Mouse (Mus musculus): ENCODE data around the gene Pld5. TPM values are rescaled to one million over a fixed set of nuclear protein-coding genes. Genes with fewer than 3 reads are reported as not detected.

The Pld5 gene
- polyA plus RNA-seq, 1 experiment from 2014 or later = 0.58 TPM

DNA sequence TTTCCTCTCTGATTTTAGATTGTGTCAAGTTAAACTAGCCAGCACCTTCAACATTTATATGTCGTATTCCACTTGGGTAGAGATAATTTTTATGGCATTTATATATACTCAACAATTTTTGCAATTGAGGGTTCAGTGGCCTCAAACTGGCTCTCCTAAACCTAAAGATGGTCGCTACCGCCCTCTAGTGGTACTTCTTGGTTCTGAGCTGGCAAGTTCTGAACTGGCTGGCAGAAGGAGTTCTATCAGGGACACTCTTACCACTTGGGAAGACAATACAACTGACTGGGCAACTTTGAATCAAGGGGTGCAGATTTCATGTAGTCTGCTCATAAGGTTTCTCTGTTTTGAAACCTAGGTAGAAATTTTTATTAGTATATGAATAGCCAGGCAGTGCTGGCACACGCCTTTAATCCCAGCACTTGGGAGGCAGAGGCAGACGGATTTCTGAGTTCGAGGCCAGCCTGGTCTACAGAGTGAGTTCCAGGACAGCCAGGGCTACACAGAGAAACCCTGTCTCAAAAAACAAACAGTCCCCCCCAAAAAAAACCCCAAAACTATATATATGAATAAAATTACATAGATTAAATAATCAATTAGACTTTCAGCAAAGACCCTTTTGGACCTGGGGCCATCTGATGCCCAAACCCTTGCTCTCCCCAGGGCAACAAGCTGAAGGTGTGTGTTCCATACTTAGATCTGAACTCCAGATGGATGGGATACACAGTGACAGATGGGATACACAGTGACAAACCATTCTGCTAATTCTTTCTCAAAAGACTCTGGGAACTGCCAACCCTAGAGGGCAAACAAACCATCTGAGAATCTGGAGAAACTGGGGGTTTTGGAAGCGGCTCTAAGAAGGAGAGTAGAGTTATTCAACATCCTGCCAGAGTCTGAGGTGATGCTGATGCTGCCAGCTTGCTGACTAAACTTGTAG is 351.0 kb downstream of the Pld5 start:
- no peaks in the 10 kb centered on the region for H3K9me3 ChIP-seq (ENCODE audit: control insufficient read depth, low read length)
- no peak overlapping the region for H3K9ac ChIP-seq (ENCODE audit: low read length)
- no peaks in the 10 kb centered on the region for H3K4me1 ChIP-seq (ENCODE audit: control insufficient read depth in 2 of 2, insufficient read depth in 2 of 2, low read length in 2 of 2)
- H3K27me3 ChIP-seq (ENCODE audit: control insufficient read depth, insufficient read depth, low read length) = no peaks in the 10 kb centered on the region
- no peak overlapping the region for H3K4me2 ChIP-seq (ENCODE audit: low read length)
- H3K4me3 ChIP-seq (ENCODE audit: control insufficient read depth in 1 of 2, insufficient read depth in 1 of 2, low read depth in 1 of 2, low read length in 2 of 2) = no peak overlapping the region
- no peak overlapping the region for H3K27ac ChIP-seq (replicated peaks in 1 of 2; ENCODE audit: control insufficient read depth in 1 of 2, insufficient read depth in 1 of 2, low read depth in 2 of 2, low read length in 2 of 2)
- ATAC-seq (ENCODE audit: insufficient number of reproducible peaks, insufficient read depth, low FRiP score, low read depth) = no peak
- no peaks in the 10 kb centered on the region for H3K36me3 ChIP-seq (ENCODE audit: control insufficient read depth, insufficient read depth, low read length)
- WGBS = 45% methylated on average over 7 of the region's 7 CpGs

DNA sequence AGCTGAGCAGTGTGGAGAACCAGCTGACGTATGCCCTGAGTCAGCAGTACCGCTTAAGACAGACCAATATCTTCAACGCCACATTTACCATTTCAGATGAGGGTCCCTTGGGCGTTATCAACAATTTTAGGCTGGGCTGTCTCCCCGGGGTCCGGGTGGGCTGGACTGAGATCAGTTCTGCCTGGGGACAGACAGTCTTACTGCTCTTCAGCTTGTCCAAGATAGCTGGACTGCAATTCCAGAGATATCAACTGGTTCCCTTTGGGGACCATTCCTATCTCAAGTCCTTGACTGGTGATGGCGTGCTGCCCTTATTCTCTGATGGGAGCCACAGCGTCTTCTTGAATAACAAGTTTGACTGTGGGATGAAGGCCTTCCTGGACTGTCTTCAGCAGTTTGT is 354.0 kb downstream of the Pld5 start:
- no peak overlapping the region for H3K27ac ChIP-seq (replicated peaks in 1 of 2; ENCODE audit: control insufficient read depth in 1 of 2, insufficient read depth in 1 of 2, low read depth in 2 of 2, low read length in 2 of 2)
- H3K27me3 ChIP-seq (ENCODE audit: control insufficient read depth, insufficient read depth, low read length) = no peaks in the 10 kb centered on the region
- no peak for ATAC-seq (ENCODE audit: insufficient number of reproducible peaks, insufficient read depth, low FRiP score, low read depth)
- H3K36me3 ChIP-seq (ENCODE audit: control insufficient read depth, insufficient read depth, low read length) = no peaks in the 10 kb centered on the region
- no peak overlapping the region for H3K4me2 ChIP-seq (ENCODE audit: low read length)
- 69% methylated on average over 8 of the region's 8 CpGs for WGBS
- no peaks in the 10 kb centered on the region for H3K9me3 ChIP-seq (ENCODE audit: control insufficient read depth, low read length)
- peaks cover 0 to 4% of the 10 kb centered on the region in 2 experiments; a peak in 1 of 4 replicates for H3K4me1 ChIP-seq (ENCODE audit: control insufficient read depth in 2 of 2, insufficient read depth in 2 of 2, low read length in 2 of 2)
- H3K4me3 ChIP-seq (ENCODE audit: control insufficient read depth in 1 of 2, insufficient read depth in 1 of 2, low read depth in 1 of 2, low read length in 2 of 2) = no peak overlapping the region
- no peak overlapping the region for H3K9ac ChIP-seq (ENCODE audit: low read length)

DNA sequence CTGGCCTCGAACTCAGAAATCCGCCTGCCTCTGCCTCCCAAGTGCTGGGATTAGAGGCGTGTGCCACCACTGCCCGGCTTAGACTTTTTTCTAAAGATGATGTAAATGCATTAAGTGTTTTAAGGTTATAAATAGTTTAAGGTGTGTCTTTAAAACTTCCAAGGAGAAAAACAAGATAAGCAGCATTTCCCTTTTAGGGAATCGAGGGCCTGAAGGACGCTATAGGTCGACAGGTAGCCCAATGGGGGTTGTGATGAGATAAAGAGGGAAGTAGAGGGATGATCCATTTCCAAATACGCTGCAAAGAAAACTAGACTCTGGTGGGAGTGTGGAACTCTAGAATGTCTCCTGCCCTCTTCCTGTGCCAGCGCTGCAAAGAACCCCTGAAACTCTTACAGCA is 355.1 kb downstream of the Pld5 start, which contains the start of gene Gm38100:
Gene Gm38100 (plus strand): TSS at position 301 of the 400 bp plus-strand sequence.
- Histone ChIP-seq H3K4me3 (ENCODE audit: control insufficient read depth in 1 of 2, insufficient read depth in 1 of 2, low read depth in 1 of 2, low read length in 2 of 2) (no peak within 1 kb of the TSS), H3K9me3 (ENCODE audit: control insufficient read depth, low read length) (no peaks in the 10 kb centered on the region), H3K27me3 (ENCODE audit: control insufficient read depth, insufficient read depth, low read length) (no peaks in the 10 kb centered on the region), H3K36me3 (ENCODE audit: control insufficient read depth, insufficient read depth, low read length) (no peaks in the 10 kb centered on the region), H3K4me1 (ENCODE audit: control insufficient read depth in 2 of 2, insufficient read depth in 2 of 2, low read length in 2 of 2) (peaks cover 0 to 4% of the 10 kb centered on the region in 2 experiments; a peak in 1 of 4 replicates), H3K9ac (ENCODE audit: low read length) (no peak within 1 kb of the TSS), H3K27ac (replicated peaks in 1 of 2; ENCODE audit: control insufficient read depth in 1 of 2, insufficient read depth in 1 of 2, low read depth in 2 of 2, low read length in 2 of 2) (no peak within 1 kb of the TSS), H3K4me2 (ENCODE audit: low read length) (no peak within 1 kb of the TSS)
- WGBS = 83% methylated on average over 9 of the region's 9 CpGs
- ATAC-seq (ENCODE audit: insufficient number of reproducible peaks, insufficient read depth, low FRiP score, low read depth) = no peak

DNA sequence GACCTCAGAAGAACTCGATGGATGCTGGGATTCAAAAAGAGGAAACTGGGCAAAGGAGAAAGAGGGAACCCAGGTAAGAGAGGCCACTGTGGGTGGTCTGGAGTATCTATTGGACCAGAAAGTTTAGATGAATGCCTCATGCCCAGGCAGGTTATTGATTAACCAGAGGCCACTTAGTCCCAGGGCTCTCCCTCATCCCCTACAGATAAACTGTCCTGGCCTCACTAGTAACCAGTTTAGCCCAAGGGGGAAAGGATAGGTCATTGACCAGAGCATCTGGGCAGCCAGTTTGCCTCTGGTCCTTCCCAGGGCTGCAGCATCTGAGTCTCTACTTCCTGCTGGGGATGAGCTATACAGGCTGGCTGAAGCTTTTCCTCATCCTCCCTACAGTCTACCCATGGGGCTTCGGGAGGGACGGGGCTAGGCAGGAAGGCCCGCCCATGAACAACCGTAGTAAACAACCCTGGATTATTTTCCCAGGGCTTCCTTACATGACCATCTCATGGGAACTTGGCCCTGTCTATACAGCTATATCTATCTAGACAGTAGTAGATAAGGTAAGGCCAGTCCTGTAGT is 361.3 kb downstream of the Pld5 start:
- H3K4me2 ChIP-seq (ENCODE audit: low read length) = no peak overlapping the region
- WGBS = 69% methylated on average over 5 of the region's 5 CpGs

More for the DNA sequence above, 361.3 kb downstream of the Pld5 start:
- H3K27ac ChIP-seq (replicated peaks in 1 of 2; ENCODE audit: control insufficient read depth in 1 of 2, insufficient read depth in 1 of 2, low read depth in 2 of 2, low read length in 2 of 2) = no peak overlapping the region
- ATAC-seq (ENCODE audit: insufficient number of reproducible peaks, insufficient read depth, low FRiP score, low read depth) = no peak
- H3K4me3 ChIP-seq (ENCODE audit: control insufficient read depth in 1 of 2, insufficient read depth in 1 of 2, low read depth in 1 of 2, low read length in 2 of 2) = no peak overlapping the region
- H3K27me3 ChIP-seq (ENCODE audit: control insufficient read depth, insufficient read depth, low read length) = no peaks in the 10 kb centered on the region
- H3K36me3 ChIP-seq (ENCODE audit: control insufficient read depth, insufficient read depth, low read length) = peaks cover 15% of the 10 kb centered on the region
- no peak overlapping the region for H3K9ac ChIP-seq (ENCODE audit: low read length)
- no peaks in the 10 kb centered on the region for H3K9me3 ChIP-seq (ENCODE audit: control insufficient read depth, low read length)
- peaks cover 0 to 4% of the 10 kb centered on the region in 2 experiments; a peak in 1 of 4 replicates for H3K4me1 ChIP-seq (ENCODE audit: control insufficient read depth in 2 of 2, insufficient read depth in 2 of 2, low read length in 2 of 2)
